24 mouse cellular contexts compared by ENCODE assay signal in genomic region chr3:25884797-25885196, GRCm38 (mm10).
DNase-seq lines count a peak whose midpoint lies in the region; ATAC-seq lines count a peak whose summit lies in the region.
"Had no signal": no experiment of that assay in that cellular context is flagged by ENCODE, and none has a peak within 500 bp of the region (broad histone marks: within the 10 kb centered on the region; RNA-seq: fewer than 3 reads in every experiment).

No protein-coding gene starts in this region.

- no peak overlapping the region for H3K4me2 ChIP-seq in forebrain, embryonic 11.5 days (ENCODE audit: low read depth, low read length, severe bottlenecking)
- no peak overlapping the region for H3K4me2 ChIP-seq in forebrain, embryonic 12.5 days
- no peak overlapping the region for H3K4me2 ChIP-seq in forebrain, embryonic 15.5 days (replicated peaks)
- H3K4me2 ChIP-seq: embryonic facial prominence, embryonic 12.5 days; embryonic facial prominence, embryonic 15.5 days; heart, embryonic 11.5 days; hindbrain, embryonic 13.5 days; intestine, embryonic 15.5 days had no signal

- no peak overlapping the region for H3K9ac ChIP-seq in forebrain, embryonic 11.5 days (ENCODE audit: low read length)
- no peak overlapping the region for H3K9ac ChIP-seq in forebrain, embryonic 12.5 days
- no peak overlapping the region for H3K9ac ChIP-seq in forebrain, embryonic 15.5 days (replicated peaks)
- H3K9ac ChIP-seq: embryonic facial prominence, embryonic 12.5 days; embryonic facial prominence, embryonic 15.5 days; hindbrain, embryonic 13.5 days; intestine, embryonic 15.5 days had no signal

- no peak overlapping the region for H3K27ac ChIP-seq in forebrain, embryonic 11.5 days (ENCODE audit: low read depth, low read length)
- H3K27ac ChIP-seq in forebrain, embryonic 10.5 days = no peak overlapping the region
- H3K27ac ChIP-seq in forebrain, embryonic 12.5 days = no peak overlapping the region
- H3K27ac ChIP-seq in forebrain, embryonic 15.5 days (replicated peaks) = no peak overlapping the region
- no peak overlapping the region for H3K27ac ChIP-seq in hindbrain, embryonic 10.5 days
- H3K27ac ChIP-seq: embryonic facial prominence, embryonic 12.5 days; embryonic facial prominence, embryonic 15.5 days; heart, adult 2 months; hindbrain, embryonic 13.5 days; intestine, embryonic 15.5 days had no signal

- no peaks in the 10 kb centered on the region for H3K9me3 ChIP-seq in forebrain, embryonic 11.5 days (ENCODE audit: control insufficient read depth, low read length)
- H3K9me3 ChIP-seq in forebrain, embryonic 10.5 days = no peaks in the 10 kb centered on the region
- no peaks in the 10 kb centered on the region for H3K9me3 ChIP-seq in forebrain, embryonic 12.5 days
- no peaks in the 10 kb centered on the region for H3K9me3 ChIP-seq in forebrain, embryonic 15.5 days
- no peaks in the 10 kb centered on the region for H3K9me3 ChIP-seq in hindbrain, embryonic 10.5 days
- H3K9me3 ChIP-seq: embryonic facial prominence, embryonic 12.5 days; embryonic facial prominence, embryonic 15.5 days; hindbrain, embryonic 13.5 days; intestine, embryonic 15.5 days had no signal

- no peak overlapping the region for H3K4me3 ChIP-seq in forebrain, embryonic 11.5 days (ENCODE audit: low read depth, low read length)
- no peak overlapping the region for H3K4me3 ChIP-seq in forebrain, embryonic 10.5 days
- no peak overlapping the region for H3K4me3 ChIP-seq in forebrain, embryonic 12.5 days (replicated peaks)
- no peak overlapping the region for H3K4me3 ChIP-seq in forebrain, embryonic 15.5 days
- no peak overlapping the region for H3K4me3 ChIP-seq in hindbrain, embryonic 10.5 days
- H3K4me3 ChIP-seq: embryonic facial prominence, embryonic 12.5 days; embryonic facial prominence, embryonic 15.5 days; heart, adult 2 months; hindbrain, embryonic 13.5 days; intestine, embryonic 15.5 days had no signal

- H3K4me1 ChIP-seq in forebrain, embryonic 11.5 days (replicated peaks; ENCODE audit: control insufficient read depth, insufficient read depth, low read length) = no peaks in the 10 kb centered on the region
- no peaks in the 10 kb centered on the region for H3K4me1 ChIP-seq in forebrain, embryonic 10.5 days
- H3K4me1 ChIP-seq in forebrain, embryonic 12.5 days = no peaks in the 10 kb centered on the region
- no peaks in the 10 kb centered on the region for H3K4me1 ChIP-seq in forebrain, embryonic 15.5 days
- no peaks in the 10 kb centered on the region for H3K4me1 ChIP-seq in hindbrain, embryonic 10.5 days (replicated peaks)
- H3K4me1 ChIP-seq: embryonic facial prominence, embryonic 12.5 days; embryonic facial prominence, embryonic 15.5 days; hindbrain, embryonic 13.5 days; intestine, embryonic 15.5 days had no signal

- DNase-seq in forebrain, embryonic 11.5 days (ENCODE audit: low spot score) = no peak
- DNase-seq in forebrain, embryonic 10.5 days (ENCODE audit: extremely low spot score, low spot score) = no peak
- peak; percentile 14 for DNase-seq in retina, embryonic 14.5 days (ENCODE audit: low spot score)
- DNase-seq in heart, adult 9 months (ENCODE audit: low spot score in 2 of 2) = no peak
- no peak for DNase-seq in hindbrain, embryonic 10.5 days (ENCODE audit: low spot score)
- no peak for DNase-seq in cerebellum, postnatal 25 days
- DNase-seq: adrenal gland, postnatal 10 days; adrenal gland, postnatal 36 days; cerebellum, adult 11 months; cerebellum, adult 8-10 months; cerebellum, postnatal 10 days; gastrocnemius, postnatal 10 days; gastrocnemius, postnatal 36 days; heart, adult 2 months; kidney, adult 11 months had no signal

- no peaks in the 10 kb centered on the region for H3K27me3 ChIP-seq in forebrain, embryonic 11.5 days (ENCODE audit: control insufficient read depth, insufficient read depth, low read length)
- H3K27me3 ChIP-seq in forebrain, embryonic 10.5 days (ENCODE audit: poor library complexity, severe bottlenecking) = no peaks in the 10 kb centered on the region
- H3K27me3 ChIP-seq in forebrain, embryonic 12.5 days = no peaks in the 10 kb centered on the region
- no peaks in the 10 kb centered on the region for H3K27me3 ChIP-seq in forebrain, embryonic 15.5 days
- no peaks in the 10 kb centered on the region for H3K27me3 ChIP-seq in hindbrain, embryonic 10.5 days (ENCODE audit: insufficient read depth, poor library complexity, severe bottlenecking)
- H3K27me3 ChIP-seq: embryonic facial prominence, embryonic 12.5 days; embryonic facial prominence, embryonic 15.5 days; hindbrain, embryonic 13.5 days; intestine, embryonic 15.5 days; Patski had no signal

- 57% methylated on average over 2 of the region's 2 CpGs for WGBS in forebrain, embryonic 11.5 days
- WGBS in forebrain, embryonic 10.5 days = 72% methylated on average over 2 of the region's 2 CpGs
- 53% methylated on average over 2 of the region's 2 CpGs for WGBS in forebrain, embryonic 12.5 days
- WGBS in forebrain, embryonic 15.5 days = 22% methylated on average over 2 of the region's 2 CpGs
- 68% methylated on average over 2 of the region's 2 CpGs for WGBS in hindbrain, embryonic 10.5 days

- no peaks in the 10 kb centered on the region for H3K36me3 ChIP-seq in forebrain, embryonic 11.5 days (ENCODE audit: control insufficient read depth, insufficient read depth, low read length)
- H3K36me3 ChIP-seq in forebrain, embryonic 10.5 days (replicated peaks) = no peaks in the 10 kb centered on the region
- H3K36me3 ChIP-seq in forebrain, embryonic 12.5 days (replicated peaks) = no peaks in the 10 kb centered on the region
- no peaks in the 10 kb centered on the region for H3K36me3 ChIP-seq in forebrain, embryonic 15.5 days
- no peaks in the 10 kb centered on the region for H3K36me3 ChIP-seq in hindbrain, embryonic 10.5 days
- H3K36me3 ChIP-seq: embryonic facial prominence, embryonic 12.5 days; embryonic facial prominence, embryonic 15.5 days; hindbrain, embryonic 13.5 days; intestine, embryonic 15.5 days had no signal

- ATAC-seq in forebrain, embryonic 11.5 days (replicated peaks; ENCODE audit: low FRiP score) = peak; percentile 30; the same call in 1 of the 2 replicates
- ATAC-seq in forebrain, embryonic 12.5 days (ENCODE audit: low FRiP score) = peak; percentile 49; the same call in 1 of the 2 replicates
- ATAC-seq in forebrain, embryonic 15.5 days (replicated peaks) = peak; percentile 89
- ATAC-seq: hindbrain, embryonic 16.5 days; intestine, embryonic 15.5 days; Patski had no signal

Comparison
In these comparisons a context has a peak if more than half of its experiments do, and no peak if none do; other contexts are left out.
1. ATAC-seq: peak in every context shown above with its lines; median percentile 89 in forebrain, embryonic 15.5 days; 49 in forebrain, embryonic 12.5 days; 30 in forebrain, embryonic 11.5 days.